Mouse (Mus musculus): ENCODE results near the gene Scgb1b30.

DNA sequence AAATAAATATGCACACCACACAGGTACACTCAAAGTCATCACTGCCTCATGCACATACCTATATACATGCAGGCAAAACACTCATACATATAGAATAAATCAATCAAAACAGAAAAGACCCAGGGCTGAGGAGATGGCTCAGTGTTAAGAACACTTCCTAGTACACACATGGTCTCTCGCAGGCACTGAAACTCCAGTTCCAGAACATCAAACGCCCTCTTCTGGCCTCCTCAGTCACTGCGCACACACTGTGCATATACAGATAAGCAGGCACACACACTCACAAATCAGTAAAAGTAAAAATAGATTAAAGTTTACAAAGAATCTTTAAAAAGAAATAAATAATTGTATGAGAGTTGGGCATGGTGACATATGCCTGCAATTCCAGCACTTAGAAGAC is 31.1 kb downstream of the Scgb1b30 start:
- no peak for TF ChIP-seq CTCF (IDR thresholded peaks at IDR 0.05; ENCODE audit: low read depth, low read length)
- no peak for TF ChIP-seq POLR2A (IDR thresholded peaks at IDR 0.05; ENCODE audit: borderline replicate concordance, low read depth, low read length)
